In the genomic region with DNA sequence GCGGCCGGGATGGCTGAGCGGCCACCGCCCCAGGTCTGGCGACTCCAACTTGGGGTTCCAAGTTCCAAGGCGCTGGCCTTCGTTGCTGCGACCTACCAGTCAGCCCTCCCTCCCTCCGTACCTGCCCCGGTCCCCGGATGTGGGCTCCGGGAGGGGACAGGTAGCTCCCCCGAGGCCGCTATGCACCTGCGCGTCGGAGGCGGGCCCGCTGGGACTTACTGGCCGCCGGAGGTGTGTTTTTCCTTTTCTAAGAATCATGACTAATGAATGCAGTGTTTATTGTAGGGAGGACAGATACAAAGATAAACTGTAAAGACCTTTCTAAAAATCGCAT, we compare ENCODE assay signal across 8 mouse cellular contexts. TPM values are rescaled to one million over a fixed set of nuclear protein-coding genes. Genes with fewer than 3 reads are reported as not detected.
DNase-seq lines count a peak whose midpoint lies in the region; ATAC-seq and TF ChIP-seq lines count a peak whose summit lies in the region.

No protein-coding gene starts in this region.

- no peaks in the 10 kb centered on the region; the same call in 1 of the 2 replicates for H3K36me3 ChIP-seq in forebrain, embryonic 10.5 days (replicated peaks)
- no peaks in the 10 kb centered on the region for H3K36me3 ChIP-seq in kidney, postnatal 0 days (ENCODE audit: insufficient read depth, low read length)
- no peaks in the 10 kb centered on the region for H3K36me3 ChIP-seq in midbrain, embryonic 10.5 days

- no peak overlapping the region for H3K27ac ChIP-seq in layer of hippocampus, adult 2 months
- peak overlapping the region; percentile 74 for H3K27ac ChIP-seq in forebrain, embryonic 10.5 days
- peak overlapping the region; percentile 91 for H3K27ac ChIP-seq in kidney, postnatal 0 days
- no peak overlapping the region for H3K27ac ChIP-seq in midbrain, embryonic 10.5 days (replicated peaks)

- H3K9me3 ChIP-seq in forebrain, embryonic 10.5 days = no peaks in the 10 kb centered on the region; the same call in 1 of the 2 replicates
- H3K9me3 ChIP-seq in kidney, postnatal 0 days (replicated peaks; ENCODE audit: low read length) = no peaks in the 10 kb centered on the region
- no peaks in the 10 kb centered on the region; the same call in 1 of the 2 replicates for H3K9me3 ChIP-seq in midbrain, embryonic 10.5 days (replicated peaks)

- 1% methylated on average over 20 of the region's 22 CpGs for WGBS in forebrain, embryonic 10.5 days
- 2% methylated on average over 22 of the region's 22 CpGs for WGBS in kidney, postnatal 0 days
- 2% methylated on average over 22 of the region's 22 CpGs for WGBS in midbrain, embryonic 10.5 days

- peaks cover 68% of the 10 kb centered on the region for H3K27me3 ChIP-seq in forebrain, embryonic 10.5 days (ENCODE audit: poor library complexity, severe bottlenecking)
- no peaks in the 10 kb centered on the region for H3K27me3 ChIP-seq in kidney, postnatal 0 days (ENCODE audit: insufficient read depth, low read length)
- H3K27me3 ChIP-seq in midbrain, embryonic 10.5 days (ENCODE audit: low read depth, poor library complexity, severe bottlenecking) = peaks cover 61% of the 10 kb centered on the region

- H3K4me2 ChIP-seq in kidney, postnatal 0 days (ENCODE audit: low read length) = peak overlapping the region; percentile 82

- ATAC-seq in kidney, postnatal 0 days (replicated peaks; ENCODE audit: low FRiP score, low read depth) = peak; percentile 79

- no peak for DNase-seq in layer of hippocampus, adult 2 months (ENCODE audit: low spot score in 2 of 2)
- no peak for DNase-seq in layer of hippocampus, adult 9-10 months (ENCODE audit: low spot score)
- no peak for DNase-seq in forebrain, embryonic 10.5 days (ENCODE audit: extremely low spot score, low spot score)
- DNase-seq in kidney, postnatal 0 days (ENCODE audit: low spot score) = peak; percentile 29
- DNase-seq in midbrain, embryonic 10.5 days (ENCODE audit: low spot score) = no peak
- DNase-seq in urinary bladder, postnatal 25 days (ENCODE audit: low spot score) = peak; percentile 46
- no peak for DNase-seq in left cerebral cortex, adult 18-20 months (ENCODE audit: low spot score in 2 of 2)
- no peak for DNase-seq in adrenal gland, adult 8-10 months

- peak overlapping the region; percentile 85 for H3K9ac ChIP-seq in kidney, postnatal 0 days (ENCODE audit: low read depth, low read length)

- peak overlapping the region; percentile 34; the same call in 1 of the 2 replicates for H3K4me3 ChIP-seq in layer of hippocampus, adult 2 months
- H3K4me3 ChIP-seq in forebrain, embryonic 10.5 days = peak overlapping the region; percentile 68
- H3K4me3 ChIP-seq in kidney, postnatal 0 days (replicated peaks; ENCODE audit: low read depth, low read length) = peak overlapping the region; percentile 72
- peak overlapping the region; percentile 68 for H3K4me3 ChIP-seq in midbrain, embryonic 10.5 days

- no peak for TF ChIP-seq CTCF in layer of hippocampus, adult 2 months (conservative IDR thresholded peaks at IDR 0.05)
- no peak for TF ChIP-seq CTCF in kidney, postnatal 0 days (IDR thresholded peaks at IDR 0.05; ENCODE audit: low read depth)

- H3K4me1 ChIP-seq in forebrain, embryonic 10.5 days = peaks cover 17% of the 10 kb centered on the region
- no peaks in the 10 kb centered on the region; the same call in 1 of the 2 replicates for H3K4me1 ChIP-seq in kidney, postnatal 0 days (replicated peaks; ENCODE audit: insufficient read depth, low read length)
- H3K4me1 ChIP-seq in midbrain, embryonic 10.5 days = peaks cover 16% of the 10 kb centered on the region

RNA-seq across cellular contexts. Expression of gene Epcam, which starts 1.2 kb away (rescaled TPM):
- total RNA-seq in layer of hippocampus, adult 2 months (2021) = under 1 TPM; 0.27 to 0.46 TPM
- polyA plus RNA-seq in forebrain, embryonic 10.5 days (2016; fragmentation: Nextera tagmentation; extraction: Ambion mirVana) = 35.7 and 41.7 TPM in 2 replicates
- 409 and 412 TPM in 2 replicates for polyA plus RNA-seq in kidney, postnatal 0 days (2015; fragmentation: Nextera tagmentation; extraction: Ambion mirVana)
- polyA plus RNA-seq in midbrain, embryonic 10.5 days (2016; fragmentation: Nextera tagmentation; extraction: Ambion mirVana) = 8.3 and 11.8 TPM in 2 replicates
- total RNA-seq in left cerebral cortex, adult 18-20 months (2021) = not detected
- under 1 TPM in 2 of 4 experiments, not detected in 2; 0.32 to 0.56 TPM for total RNA-seq in adrenal gland, adult 8-10 months (2022)

RNA-seq across cellular contexts. Expression of gene Msh2, which starts 35.1 kb away (rescaled TPM):
- 10 to 100 TPM; 40.2 to 41.2 TPM for total RNA-seq in layer of hippocampus, adult 2 months (2021)
- polyA plus RNA-seq in forebrain, embryonic 10.5 days (2016; fragmentation: Nextera tagmentation; extraction: Ambion mirVana) = 146 and 150 TPM in 2 replicates
- 58.1 and 66.0 TPM in 2 replicates for polyA plus RNA-seq in kidney, postnatal 0 days (2015; fragmentation: Nextera tagmentation; extraction: Ambion mirVana)
- polyA plus RNA-seq in midbrain, embryonic 10.5 days (2016; fragmentation: Nextera tagmentation; extraction: Ambion mirVana) = 135 and 141 TPM in 2 replicates
- 10 to 100 TPM; 33.0 to 36.4 TPM for total RNA-seq in left cerebral cortex, adult 18-20 months (2021)
- 10 to 100 TPM; 20.8 to 27.1 (median 23.5) TPM for total RNA-seq in adrenal gland, adult 8-10 months (2022)

Comparison
In these comparisons a context has a peak if more than half of its experiments do, and no peak if none do; other contexts are left out.
1. DNase-seq: peak in kidney, postnatal 0 days (single experiment) and urinary bladder, postnatal 25 days (single experiment); none in layer of hippocampus, adult 2 months (0 of 2), layer of hippocampus, adult 9-10 months (single experiment), forebrain, embryonic 10.5 days (single experiment), midbrain, embryonic 10.5 days (single experiment), left cerebral cortex, adult 18-20 months (0 of 2) and adrenal gland, adult 8-10 months (single experiment).
2. H3K27ac ChIP-seq: peak in forebrain, embryonic 10.5 days (single experiment) and kidney, postnatal 0 days (single experiment); none in layer of hippocampus, adult 2 months (single experiment) and midbrain, embryonic 10.5 days (single experiment).
3. Peak in every context shown above with its lines, with median percentiles within 50 percentile points of each other: H3K4me3 ChIP-seq.